Mouse (Mus musculus): ENCODE results near the gene Als2.

The Als2 gene

GRCm38 (mm10) chr1:59162309-59163024 is 74.6 kb downstream of the Als2 start:
- DNase-seq: no peak

DNA sequence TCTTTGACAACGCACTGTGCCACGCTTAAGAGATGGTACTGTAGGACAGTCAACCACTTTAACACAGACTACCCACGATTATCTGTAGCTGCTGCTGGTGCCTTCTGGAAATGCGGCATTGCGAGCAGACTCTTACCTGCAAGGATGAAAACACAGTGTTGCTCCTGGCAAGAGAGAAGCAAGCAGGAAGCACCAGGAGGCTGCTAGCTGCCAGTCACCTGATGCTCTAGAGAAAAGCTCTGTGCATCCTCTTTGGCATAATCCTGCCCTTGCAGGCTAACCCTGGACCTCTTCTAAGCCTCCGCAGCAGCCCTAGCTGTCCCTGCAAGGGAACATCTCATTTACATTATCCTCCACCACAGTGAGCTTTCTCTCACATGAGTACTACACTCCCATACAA is 75.6 kb downstream of the Als2 start:
- no peak for DNase-seq

DNA sequence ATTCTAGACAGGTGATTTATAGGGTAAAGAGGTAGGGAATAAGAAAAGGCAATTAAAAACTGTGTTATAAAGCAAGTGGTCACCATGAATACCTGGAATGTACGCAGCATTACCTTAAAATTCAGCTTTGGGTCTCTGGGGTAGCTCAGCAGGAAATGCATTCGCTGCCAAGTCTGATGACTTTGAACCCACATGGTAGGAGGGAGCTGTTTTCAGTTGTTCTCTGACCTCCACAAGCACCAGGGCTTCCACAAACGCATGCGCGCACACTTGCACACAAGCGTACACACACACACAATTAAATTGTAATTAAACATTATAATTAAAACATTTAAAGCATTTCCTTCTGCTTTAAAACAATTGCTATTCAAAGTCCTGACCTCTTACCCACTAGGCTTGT is 76.2 kb downstream of the Als2 start:
- DNase-seq: no peak

DNA sequence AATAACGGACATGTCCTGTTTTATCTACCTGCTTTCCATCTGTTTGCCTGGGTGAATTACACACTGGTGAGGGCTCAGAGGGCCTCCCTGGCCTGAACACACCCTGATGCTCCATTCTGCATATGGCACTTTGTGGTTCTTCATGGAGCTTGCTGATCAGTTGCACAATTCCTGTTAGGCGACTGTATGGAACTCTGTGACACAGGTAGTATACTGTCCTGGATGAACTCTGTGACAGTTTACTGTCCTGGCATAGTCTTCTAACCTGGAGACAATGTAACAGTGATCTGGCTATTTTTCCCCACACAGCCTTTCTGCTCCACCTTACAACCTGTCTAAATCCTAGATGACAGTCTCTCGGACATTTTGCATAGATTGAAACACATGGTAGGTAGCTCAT is 77.9 kb downstream of the Als2 start:
- DNase-seq: no peak

- no peak for DNase-seq
Observed at GRCm38 (mm10) chr1:59158498-59158897, 78.5 kb downstream of the Als2 start.

DNA sequence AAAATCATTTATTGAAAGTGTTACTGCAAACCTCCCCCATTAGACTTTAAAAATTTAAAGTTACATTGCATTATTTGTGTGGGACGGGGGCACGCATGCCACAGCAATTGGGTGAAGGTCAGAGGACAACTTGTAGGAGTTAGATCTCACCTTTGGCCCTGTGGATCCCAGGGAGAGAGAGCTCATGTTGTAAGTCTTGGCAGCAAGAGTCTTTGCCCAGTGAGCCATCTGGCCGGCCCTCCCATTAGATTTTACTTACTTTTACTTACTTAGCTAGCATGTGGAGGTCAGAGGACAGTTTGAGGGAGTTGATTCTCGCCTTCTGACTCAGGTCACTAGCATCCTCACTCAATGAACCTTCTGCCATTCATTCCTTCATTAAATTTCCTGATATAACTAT is 79.2 kb downstream of the Als2 start:
- DNase-seq: no peak

GRCm38 (mm10) chr1:59152346-59152745 is 84.7 kb downstream of the Als2 start:
- no peak for DNase-seq

- DNase-seq: no peak
Observed at GRCm38 (mm10) chr1:59150542-59150941, 86.5 kb downstream of the Als2 start.

DNA sequence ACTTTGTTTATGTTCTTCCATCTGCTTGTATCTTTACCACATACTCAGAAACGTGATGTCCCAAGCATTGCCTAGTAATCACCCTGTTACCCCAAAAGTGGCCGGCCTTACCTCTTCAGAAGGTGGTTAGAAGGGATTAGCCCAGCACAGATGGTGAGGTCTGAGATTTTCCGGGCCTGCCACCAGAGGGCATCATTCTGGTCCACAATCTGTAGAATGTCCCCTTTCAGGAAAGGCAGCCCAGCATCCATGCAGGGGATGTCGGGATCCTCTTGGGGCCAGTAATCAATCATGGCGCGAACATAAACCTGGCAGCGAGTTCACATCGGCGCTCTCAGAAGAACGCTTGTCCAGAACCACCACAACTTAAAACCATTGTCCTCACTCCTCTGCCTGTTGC is 92.5 kb downstream of the Als2 start:
- DNase-seq: peak; percentile 32 to 40

DNA sequence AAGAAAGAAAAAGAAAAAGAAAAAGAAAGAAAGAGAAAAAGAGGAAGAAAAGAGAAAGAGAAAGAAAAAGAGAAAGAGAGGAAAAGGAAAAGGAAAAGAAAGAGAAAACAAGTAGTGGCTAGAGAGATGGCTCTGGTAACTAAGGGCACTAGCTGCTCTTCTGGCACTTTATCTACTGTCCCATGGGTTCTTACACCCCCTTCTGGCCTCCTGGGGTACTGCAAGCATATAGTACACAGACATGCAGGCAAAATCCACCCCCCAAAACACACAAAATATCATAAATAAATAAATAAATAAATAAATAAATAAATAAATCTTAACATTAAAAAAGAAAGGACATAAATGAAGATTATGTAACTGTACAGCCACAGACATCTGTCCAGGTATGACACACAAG is 94.2 kb downstream of the Als2 start:
- DNase-seq: peak; percentile 62 to 68

DNA sequence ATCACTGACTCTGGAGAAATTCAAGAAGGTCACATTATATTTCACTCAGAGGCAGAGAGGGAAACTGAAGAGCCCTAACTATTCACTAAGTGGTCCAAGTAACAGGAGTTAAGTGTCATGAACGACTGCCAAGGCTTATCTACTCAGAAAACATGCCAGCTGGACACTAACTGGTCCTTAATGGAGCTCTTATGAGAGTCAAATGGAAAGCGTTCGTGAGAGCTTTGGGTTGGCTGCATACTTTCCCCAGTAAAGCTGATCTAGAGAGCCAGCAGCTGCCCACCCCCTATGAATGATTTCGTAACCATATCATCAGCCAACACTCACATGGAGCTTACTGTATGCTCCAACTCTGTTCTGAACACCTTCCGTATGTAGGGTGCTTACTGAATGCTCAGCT is 102.6 kb downstream of the Als2 start:
- DNase-seq: peak; percentile 62 to 74

- DNase-seq: no peak
Observed at GRCm38 (mm10) chr1:59128879-59129278, 108.2 kb downstream of the Als2 start.

DNA sequence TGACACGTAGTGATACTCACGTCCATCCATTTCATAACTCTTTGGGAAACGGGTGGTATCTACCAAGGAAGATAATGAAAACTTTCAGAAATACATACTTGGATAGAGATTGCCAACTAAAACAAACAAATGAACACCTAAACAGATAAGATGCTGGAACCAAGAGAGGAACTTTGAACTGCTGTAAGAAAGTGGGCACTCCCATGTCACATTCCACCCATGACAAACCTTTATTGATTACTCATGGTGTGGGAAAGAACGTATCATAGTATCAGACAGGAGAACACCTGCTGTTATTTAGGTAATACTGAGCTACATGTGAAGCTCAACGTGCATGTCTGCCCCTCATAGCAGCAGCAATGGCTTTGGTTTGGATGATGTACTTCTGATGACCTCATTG is 111.5 kb downstream of the Als2 start:
- no peak for DNase-seq

GRCm38 (mm10) chr1:59119720-59120457 is 117.1 kb downstream of the Als2 start, which contains the start of gene Tmem237:
Tmem237 (minus strand) TSS chr1:59120408.
- DNase-seq: peak; percentile 91 to 94
